Mouse (Mus musculus) adrenal gland (tissue): Measurements from ENCODE around the gene Smu1.

Experiments
- intact Hi-C: fragments of 180-260 bp; cut with DNase I; formaldehyde crosslinking; loops from one replicate; pipeline ENCODE4 v1.15.1; 2025

Smu1 gene

GRCm38 (mm10) chr4:40759876-40760275, 2.2 kb upstream of the Smu1 start:
- intact Hi-C loops = no loop called here

GRCm38 (mm10) chr4:40757157-40757779, 455 bp downstream of the Smu1 start:
- intact Hi-C loops = no loop called here

DNA sequence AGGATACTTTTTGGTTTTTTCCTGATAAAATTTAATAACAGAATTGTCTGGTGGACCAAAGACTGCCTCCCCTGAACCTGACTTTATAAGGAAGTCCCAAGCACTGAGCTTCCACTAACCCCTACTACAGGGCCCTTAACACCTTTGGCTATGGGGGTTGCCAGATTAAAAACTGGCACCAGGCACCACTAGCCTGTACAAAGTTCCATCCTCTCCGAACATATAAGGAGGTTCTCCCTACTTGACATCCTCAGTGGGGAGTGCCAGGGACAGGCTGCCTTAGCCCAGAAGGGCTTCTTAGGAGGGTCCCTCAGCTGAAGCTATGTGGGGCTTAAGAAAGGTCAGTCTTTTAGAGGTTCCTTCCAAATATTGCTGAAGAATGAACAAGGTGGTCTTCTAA, 22.4 kb downstream of the Smu1 start:
- intact Hi-C loops = no loop called here

- intact Hi-C loops = no loop called here
Measured at GRCm38 (mm10) chr4:40731262-40731661, 26.5 kb downstream of the Smu1 start.

DNA sequence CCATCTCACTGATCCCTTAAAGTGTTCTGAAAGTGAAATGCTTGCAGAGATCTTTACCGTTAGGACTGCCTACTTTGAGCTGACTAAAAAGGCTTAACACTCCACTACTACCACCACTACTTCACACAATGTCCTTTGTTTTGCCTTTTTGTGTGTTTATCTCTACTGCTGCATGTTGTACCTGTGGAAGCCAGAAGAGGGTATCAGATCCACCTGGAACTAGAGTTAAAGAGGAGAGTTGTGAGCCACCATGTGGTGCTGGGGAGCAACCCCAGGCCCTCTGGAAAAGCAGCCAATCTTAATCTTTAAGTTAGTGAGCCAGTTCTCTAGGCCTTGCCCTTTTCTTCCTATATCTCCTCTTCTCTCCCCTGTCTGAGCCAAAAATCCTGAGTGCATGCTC, 30.5 kb downstream of the Smu1 start:
- intact Hi-C loops = no loop called here

DNA sequence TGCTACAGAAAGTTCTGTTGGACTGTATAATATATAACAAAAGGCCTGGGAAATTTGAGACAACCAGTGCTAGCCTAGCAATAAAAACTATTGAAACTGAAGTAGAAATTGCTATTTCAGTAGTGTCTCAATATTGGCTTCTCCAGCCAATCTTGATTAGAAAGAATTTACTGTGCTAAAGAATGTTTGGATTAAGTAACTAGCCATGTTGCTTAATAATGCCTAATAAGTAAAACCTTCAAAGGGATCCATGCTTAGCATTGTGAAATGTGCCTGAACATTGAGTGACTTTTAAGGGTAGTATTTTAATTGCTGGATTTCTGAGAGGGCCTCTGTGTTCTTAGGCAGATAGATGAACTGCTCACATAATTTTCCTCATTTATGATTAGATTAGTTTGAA, 32.2 kb downstream of the Smu1 start:
- intact Hi-C loops = no loop called here

GRCm38 (mm10) chr4:40725141-40725540, 32.6 kb downstream of the Smu1 start:
- intact Hi-C loops = no loop called here

- intact Hi-C loops = no loop called here
Measured at GRCm38 (mm10) chr4:40722687-40723460, 34.8 kb downstream of the Smu1 start.

- intact Hi-C loops = no loop called here
Measured at GRCm38 (mm10) chr4:40722011-40722666, 35.6 kb downstream of the Smu1 start, which contains the start of gene Dnaja1. TSS of gene Dnaja1 (plus strand) at chr4:40722150.

- intact Hi-C loops = no loop called here
Measured at GRCm38 (mm10) chr4:40720910-40721309, 36.8 kb downstream of the Smu1 start.

DNA sequence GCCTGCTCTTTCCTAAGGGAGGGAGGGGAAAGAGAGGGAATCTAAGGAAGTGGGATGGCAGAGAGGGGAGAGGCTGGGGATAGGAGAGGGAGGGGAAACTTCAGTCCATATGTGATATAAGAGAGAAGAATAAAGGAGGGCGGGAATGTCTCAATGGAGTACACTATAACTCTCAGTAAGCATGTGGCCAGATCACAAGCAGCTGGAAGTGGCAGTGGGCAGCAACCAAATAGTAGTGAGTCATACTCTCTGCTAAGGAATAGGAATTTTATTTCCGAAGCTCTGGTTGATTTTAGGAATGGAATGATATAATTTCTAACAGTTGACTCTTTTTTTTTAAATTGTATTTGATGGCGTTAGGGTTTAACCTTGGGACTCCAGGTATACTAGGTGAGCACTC, 40.6 kb downstream of the Smu1 start:
- intact Hi-C loops = no loop called here

DNA sequence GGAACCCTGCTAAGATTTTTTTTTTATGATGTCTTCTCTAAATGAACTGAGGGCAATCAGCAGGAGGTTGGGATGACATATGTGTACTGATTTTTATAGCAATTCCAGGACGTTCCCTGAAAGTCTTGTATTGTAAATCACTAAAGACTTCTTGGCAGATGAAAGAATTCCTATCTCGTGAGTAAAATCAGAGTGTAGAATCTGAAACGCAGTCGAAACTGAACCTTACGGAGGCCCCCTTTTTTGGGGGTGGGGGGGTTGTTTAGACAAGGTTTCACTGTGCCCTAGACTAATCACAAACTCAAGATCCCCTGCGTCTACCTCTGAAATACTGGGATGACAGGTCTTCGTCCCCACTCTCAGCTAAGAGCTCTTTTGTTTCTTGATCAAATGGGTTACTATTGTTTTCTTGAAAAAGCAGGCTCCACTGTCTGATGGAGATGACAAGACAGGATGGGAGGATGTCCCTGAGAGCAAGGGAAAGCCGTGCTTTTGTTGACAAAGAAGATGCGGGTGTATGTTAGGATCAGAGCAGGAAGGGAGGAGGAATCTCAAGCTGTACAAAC, 53.9 kb downstream of the Smu1 start:
- intact Hi-C loops = no loop called here

DNA sequence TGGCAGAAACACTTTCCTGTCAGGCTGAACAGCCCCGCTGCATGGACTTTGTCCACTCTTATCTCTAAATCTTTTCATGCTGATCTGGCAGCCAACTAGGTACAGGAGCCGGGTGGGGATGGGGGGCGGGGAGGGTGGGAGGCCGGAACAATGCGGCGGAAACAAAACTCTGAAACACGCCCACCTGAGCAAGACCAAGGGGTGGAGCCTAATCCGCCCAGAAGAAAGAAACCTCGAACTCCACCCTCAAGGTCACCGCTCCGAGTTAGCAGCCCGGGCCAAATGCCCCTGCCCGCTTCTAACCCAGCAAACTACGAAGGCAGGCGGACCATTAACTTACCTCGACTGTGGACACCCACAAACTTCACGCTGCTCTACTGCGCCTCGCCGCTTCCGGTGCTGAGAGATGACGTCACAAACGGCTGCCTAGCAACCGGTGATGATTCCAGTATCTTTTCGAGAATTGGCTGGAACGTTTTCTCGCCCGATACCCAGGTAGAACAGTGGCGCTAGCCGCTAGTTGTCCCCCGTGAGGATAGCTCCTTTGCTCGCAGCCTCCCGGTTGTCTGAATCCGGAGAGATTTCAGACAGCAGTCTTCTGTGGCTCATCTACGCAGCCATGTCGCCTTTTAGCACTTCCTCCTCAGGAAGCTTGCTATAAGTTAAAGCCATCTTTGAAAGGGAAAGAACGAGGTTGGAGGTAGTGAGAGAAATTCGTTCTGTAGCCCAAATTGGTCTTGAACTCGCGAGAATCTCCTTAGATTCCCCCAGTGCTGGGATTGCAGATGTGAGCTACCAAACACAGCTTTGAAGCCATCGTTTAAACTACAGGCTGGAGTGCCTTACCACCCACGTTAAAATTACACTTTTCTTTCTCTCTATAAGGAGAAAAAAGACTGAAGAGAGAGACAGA, 54.7 kb downstream of the Smu1 start, which contains the start of gene Aptx:
Aptx (minus strand) TSS at position 398 of the 913 bp plus-strand sequence.
- intact Hi-C loops = no loop called here

DNA sequence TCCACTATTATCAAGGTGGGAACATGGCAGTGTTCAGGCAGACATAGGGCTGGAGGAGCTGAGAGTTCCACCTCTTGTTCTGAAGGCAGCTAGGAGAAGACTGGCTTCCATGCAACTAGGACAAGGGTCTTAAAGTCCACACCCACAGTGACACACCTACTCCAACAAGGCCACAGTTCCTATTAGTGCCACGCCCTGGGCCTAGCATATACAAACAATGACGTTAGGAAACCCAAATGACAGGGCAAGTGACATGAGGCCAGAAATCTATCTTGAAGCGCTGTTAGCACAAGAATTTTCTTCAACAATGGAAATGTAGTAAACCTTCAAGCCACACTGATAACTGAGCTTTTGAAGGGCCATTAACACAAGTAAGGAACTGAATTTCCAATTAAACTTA, 55.9 kb downstream of the Smu1 start:
- intact Hi-C loops = no loop called here

- intact Hi-C loops = no loop called here
Measured at GRCm38 (mm10) chr4:40700216-40700615, 57.5 kb downstream of the Smu1 start.

- intact Hi-C loops = loop anchor here (10.0 kb wide), 1 partner anchor 552 kb away; the partner anchor contains the start of gene Aco1
Measured at GRCm38 (mm10) chr4:40697059-40697458, 60.7 kb downstream of the Smu1 start.

GRCm38 (mm10) chr4:40691100-40691499, 66.6 kb downstream of the Smu1 start:
- intact Hi-C loops = loop anchor here (10.0 kb wide), 1 partner anchor 546 kb away; the partner anchor contains the start of gene Aco1
